8 mouse cellular contexts compared by ENCODE assay signal in genomic region chr7:126760391-126760802, GRCm38 (mm10). TPM values are rescaled to one million over a fixed set of nuclear protein-coding genes. Genes with fewer than 3 reads are reported as not detected.
DNase-seq lines count a peak whose midpoint lies in the region; ATAC-seq and TF ChIP-seq lines count a peak whose summit lies in the region.

No protein-coding gene starts in this region.

- no peak for TF ChIP-seq CTCF in brain, embryonic 14.5 days (IDR thresholded peaks at IDR 0.05; ENCODE audit: borderline replicate concordance, extremely low read depth, insufficient read depth, insufficient read length)

- peaks cover 32% of the 10 kb centered on the region for H3K36me3 ChIP-seq in forebrain, embryonic 12.5 days (replicated peaks)
- H3K36me3 ChIP-seq in limb, embryonic 11.5 days (ENCODE audit: control insufficient read depth, insufficient read depth, low read length), result peaks cover 6% of the 10 kb centered on the region; the same call in 1 of the 2 replicates
- H3K36me3 ChIP-seq in midbrain, embryonic 16.5 days (ENCODE audit: control insufficient read depth, insufficient read depth, low read length), result peaks cover 15% of the 10 kb centered on the region

- peaks cover 27% of the 10 kb centered on the region for H3K4me1 ChIP-seq in forebrain, embryonic 12.5 days
- no peaks in the 10 kb centered on the region for H3K4me1 ChIP-seq in limb, embryonic 11.5 days (ENCODE audit: control insufficient read depth, insufficient read depth, low read length)
- peaks cover 21% of the 10 kb centered on the region for H3K4me1 ChIP-seq in midbrain, embryonic 16.5 days (ENCODE audit: control insufficient read depth, insufficient read depth, low read length)

- peak; percentile 13 for ATAC-seq in forebrain, embryonic 12.5 days (ENCODE audit: low FRiP score)
- no peak for ATAC-seq in limb, embryonic 11.5 days (ENCODE audit: insufficient number of reproducible peaks, low FRiP score, low TSS enrichment, low read depth)
- 0 out of 2 replicates have a peak, but pooled peaks have one; percentile 1 for ATAC-seq in midbrain, embryonic 16.5 days

- no peak for TF ChIP-seq POLR2A in brain, embryonic 14.5 days (IDR thresholded peaks at IDR 0.05; ENCODE audit: borderline replicate concordance, extremely low read depth, insufficient read depth, insufficient read length, poor library complexity, severe bottlenecking)

- peak overlapping the region; percentile 85 for H3K9ac ChIP-seq in forebrain, embryonic 12.5 days
- peak overlapping the region; percentile 78 for H3K9ac ChIP-seq in limb, embryonic 11.5 days (ENCODE audit: low read length)
- H3K9ac ChIP-seq in midbrain, embryonic 16.5 days (ENCODE audit: low read depth, low read length), result peak overlapping the region; percentile 92

- H3K9me3 ChIP-seq in forebrain, embryonic 12.5 days, result no peaks in the 10 kb centered on the region
- no peaks in the 10 kb centered on the region for H3K9me3 ChIP-seq in limb, embryonic 11.5 days (ENCODE audit: control insufficient read depth, low read length)
- H3K9me3 ChIP-seq in midbrain, embryonic 16.5 days (replicated peaks; ENCODE audit: control insufficient read depth, low read length, poor library complexity, severe bottlenecking), result no peaks in the 10 kb centered on the region

- H3K4me2 ChIP-seq in forebrain, embryonic 12.5 days, result peak overlapping the region; percentile 93
- H3K4me2 ChIP-seq in limb, embryonic 11.5 days (ENCODE audit: low read depth, severe bottlenecking), result peak overlapping the region; percentile 64
- H3K4me2 ChIP-seq in midbrain, embryonic 16.5 days (ENCODE audit: low read length), result peak overlapping the region; percentile 76

- H3K27ac ChIP-seq in forebrain, embryonic 12.5 days, result peak overlapping the region; percentile 88
- H3K27ac ChIP-seq in limb, embryonic 11.5 days (replicated peaks; ENCODE audit: low read depth, low read length), result peak overlapping the region; percentile 56; the same call in 1 of the 2 replicates
- H3K27ac ChIP-seq in midbrain, embryonic 16.5 days (ENCODE audit: low read length), result peak overlapping the region; percentile 91

- intact Hi-C loops in heart, postnatal 36 days (cut with DNase I), result no loop called here

- peak; percentile 78 for DNase-seq in MN1 (ENCODE audit: low spot score)
- peak; percentile 78 for DNase-seq in brain, embryonic 14.5 days (ENCODE audit: low read depth)
- peak; percentile 75 to 76 for DNase-seq in heart, postnatal 36 days
- DNase-seq in limb, embryonic 11.5 days (ENCODE audit: low spot score), result no peak
- DNase-seq in right cerebral cortex, adult 2 months (ENCODE audit: low spot score in 2 of 2), result no peak
- DNase-seq in frontal cortex, postnatal 25 days (ENCODE audit: low spot score in 2 of 2), result no peak

- no peaks in the 10 kb centered on the region for H3K27me3 ChIP-seq in forebrain, embryonic 12.5 days
- H3K27me3 ChIP-seq in limb, embryonic 11.5 days (ENCODE audit: control insufficient read depth, insufficient read depth, low read length), result no peaks in the 10 kb centered on the region
- H3K27me3 ChIP-seq in midbrain, embryonic 16.5 days (ENCODE audit: control insufficient read depth, insufficient read depth, low read depth, low read length), result no peaks in the 10 kb centered on the region

- peak overlapping the region; percentile 77 for H3K4me3 ChIP-seq in forebrain, embryonic 12.5 days (replicated peaks)
- H3K4me3 ChIP-seq in limb, embryonic 11.5 days (ENCODE audit: low read depth, low read length), result peak overlapping the region; percentile 58
- peak overlapping the region; percentile 77 for H3K4me3 ChIP-seq in midbrain, embryonic 16.5 days (ENCODE audit: low read depth, low read length)

- WGBS in forebrain, embryonic 12.5 days, result 22% methylated on average over 3 of the region's 3 CpGs
- 18% methylated on average over 3 of the region's 3 CpGs for WGBS in limb, embryonic 11.5 days
- 22% methylated on average over 3 of the region's 3 CpGs for WGBS in midbrain, embryonic 16.5 days

RNA-seq across cellular contexts. Expression of gene Mapk3, which starts 1.0 kb away (rescaled TPM):
- 224 and 233 TPM in 2 replicates for polyA plus RNA-seq in brain, embryonic 14.5 days (2012; rRNA removed)
- 51.5 and 56.8 TPM in 2 replicates for polyA plus RNA-seq in forebrain, embryonic 12.5 days (2016; fragmentation: Nextera tagmentation; extraction: Ambion mirVana)
- 10 to 100 TPM; 61.0 to 62.2 TPM for total RNA-seq in heart, postnatal 36 days (2021)
- polyA plus RNA-seq in limb, embryonic 11.5 days (2014; fragmentation: Nextera tagmentation; extraction: Ambion mirVana), result 35.4 and 37.4 TPM in 2 replicates
- 111 and 112 TPM in 2 replicates for polyA plus RNA-seq in midbrain, embryonic 16.5 days (2015; fragmentation: Nextera tagmentation; extraction: Ambion mirVana)

RNA-seq across cellular contexts. Expression of gene Gdpd3, which starts 5.7 kb away (rescaled TPM):
- polyA plus RNA-seq in brain, embryonic 14.5 days (2012; rRNA removed), result 9.2 and 14.6 TPM in 2 replicates
- 1.4 and 1.5 TPM in 2 replicates for polyA plus RNA-seq in forebrain, embryonic 12.5 days (2016; fragmentation: Nextera tagmentation; extraction: Ambion mirVana)
- 1 to 10 TPM; 1.6 TPM for total RNA-seq in heart, postnatal 36 days (2021)
- polyA plus RNA-seq in limb, embryonic 11.5 days (2014; fragmentation: Nextera tagmentation; extraction: Ambion mirVana), result 1.7 and 2.4 TPM in 2 replicates
- polyA plus RNA-seq in midbrain, embryonic 16.5 days (2015; fragmentation: Nextera tagmentation; extraction: Ambion mirVana), result 0.95 and 1.5 TPM in 2 replicates

RNA-seq across cellular contexts. Expression of gene Ypel3, which starts 16.4 kb away (rescaled TPM):
- 181 and 258 TPM in 2 replicates for polyA plus RNA-seq in brain, embryonic 14.5 days (2012; rRNA removed)
- polyA plus RNA-seq in forebrain, embryonic 12.5 days (2016; fragmentation: Nextera tagmentation; extraction: Ambion mirVana), result 91.8 and 92.7 TPM in 2 replicates
- 100 to 1,000 TPM in 1 of 2 experiments, 10 to 100 TPM in 1; 91.4 to 110 TPM for total RNA-seq in heart, postnatal 36 days (2021)
- polyA plus RNA-seq in limb, embryonic 11.5 days (2014; fragmentation: Nextera tagmentation; extraction: Ambion mirVana), result 97.8 and 112 TPM in 2 replicates
- polyA plus RNA-seq in midbrain, embryonic 16.5 days (2015; fragmentation: Nextera tagmentation; extraction: Ambion mirVana), result 162 and 191 TPM in 2 replicates

RNA-seq across cellular contexts. Expression of gene Tbx6, which starts 20.9 kb away (rescaled TPM):
- 1.6 and 2.3 TPM in 2 replicates for polyA plus RNA-seq in brain, embryonic 14.5 days (2012; rRNA removed)
- 0.33 and 0.56 TPM in 2 replicates for polyA plus RNA-seq in forebrain, embryonic 12.5 days (2016; fragmentation: Nextera tagmentation; extraction: Ambion mirVana)
- total RNA-seq in heart, postnatal 36 days (2021), result under 1 TPM; 0.24 to 0.44 TPM
- 0.45 and 0.67 TPM in 2 replicates for polyA plus RNA-seq in limb, embryonic 11.5 days (2014; fragmentation: Nextera tagmentation; extraction: Ambion mirVana)
- 0.51 and 0.64 TPM in 2 replicates for polyA plus RNA-seq in midbrain, embryonic 16.5 days (2015; fragmentation: Nextera tagmentation; extraction: Ambion mirVana)

RNA-seq across cellular contexts. Expression of gene Ppp4c, which starts 31.9 kb away (rescaled TPM):
- 219 and 232 TPM in 2 replicates for polyA plus RNA-seq in brain, embryonic 14.5 days (2012; rRNA removed)
- 310 and 320 TPM in 2 replicates for polyA plus RNA-seq in forebrain, embryonic 12.5 days (2016; fragmentation: Nextera tagmentation; extraction: Ambion mirVana)
- total RNA-seq in heart, postnatal 36 days (2021), result 10 to 100 TPM; 36.1 to 36.5 TPM
- 400 and 426 TPM in 2 replicates for polyA plus RNA-seq in limb, embryonic 11.5 days (2014; fragmentation: Nextera tagmentation; extraction: Ambion mirVana)
- 155 and 182 TPM in 2 replicates for polyA plus RNA-seq in midbrain, embryonic 16.5 days (2015; fragmentation: Nextera tagmentation; extraction: Ambion mirVana)

Comparison
In these comparisons a context has a peak if more than half of its experiments do, and no peak if none do; other contexts are left out.
1. DNase-seq: peak in MN1 (single experiment), brain, embryonic 14.5 days (single experiment) and heart, postnatal 36 days (2 of 2); none in limb, embryonic 11.5 days (single experiment), right cerebral cortex, adult 2 months (0 of 2) and frontal cortex, postnatal 25 days (0 of 2).
2. Peak in every context shown above with its lines, with median percentiles within 50 percentile points of each other: H3K27ac ChIP-seq, H3K4me2 ChIP-seq, H3K4me3 ChIP-seq and H3K9ac ChIP-seq.